Mouse (Mus musculus) midbrain, embryonic 16.5 days (tissue): ENCODE results near the gene Prcd. TPM values are rescaled to one million over a fixed set of nuclear protein-coding genes. Genes with fewer than 3 reads are reported as not detected.
A peak's percentile ranks its signal among the peaks of the same experiment; 100 is the strongest.
"Not testable (repeated sequence)": the region's sequence is repeated elsewhere in the genome, so short reads cannot be mapped to it uniquely, and the experiment has no call there.

ENCODE experiments used
- ATAC-seq: fragments of 200-750 bp; cut with Nextera tagmentation; 2 replicates; pipeline ENCODE4 v1.8.0; 2017; ENCODE audit warnings: moderate TSS enrichment
- H3K27ac ChIP-seq: fragments of 300-500 bp; sonication (generic); 2 replicates; pipeline ENCODE4 v1.5.1; 2014; ENCODE audit warnings: mild to moderate bottlenecking, low read length, mixed read lengths
- H3K27me3 ChIP-seq: fragments of 300-500 bp; sonication (generic); 2 replicates; pipeline ENCODE4 v1.6.1; 2014; ENCODE audit warnings: low read depth, low read length, mixed read lengths; ENCODE audit not compliant: control insufficient read depth, insufficient read depth
- H3K36me3 ChIP-seq: fragments of 300-500 bp; sonication (generic); 2 replicates; pipeline ENCODE4 v1.6.1; 2014; ENCODE audit warnings: mild to moderate bottlenecking, low read length, moderate library complexity, mixed read lengths; ENCODE audit not compliant: control insufficient read depth, insufficient read depth
- H3K4me1 ChIP-seq: fragments of 300-500 bp; sonication (generic); 2 replicates; pipeline ENCODE4 v1.6.1; 2014; ENCODE audit warnings: mild to moderate bottlenecking, low read length, mixed read lengths; ENCODE audit not compliant: control insufficient read depth, insufficient read depth
- H3K4me2 ChIP-seq: fragments of 300-500 bp; sonication (generic); 2 replicates; pipeline ENCODE4 v1.6.1; 2014; ENCODE audit warnings: mild to moderate bottlenecking, low read length, mixed read lengths
- H3K4me3 ChIP-seq: fragments of 300-500 bp; sonication (generic); 2 replicates; pipeline ENCODE4 v1.5.1; 2014; ENCODE audit warnings: low read depth, mild to moderate bottlenecking, low read length, moderate library complexity, mixed read lengths
- H3K9ac ChIP-seq: fragments of 300-500 bp; sonication (generic); 2 replicates; pipeline ENCODE4 v1.6.1; 2014; ENCODE audit warnings: low read depth, low read length, mixed read lengths
- H3K9me3 ChIP-seq: fragments of 300-500 bp; sonication (generic); replicated peaks from 2 replicates; pipeline ENCODE4 v1.6.1; 2014; ENCODE audit warnings: mild to moderate bottlenecking, low read length, mixed read lengths; ENCODE audit not compliant: control insufficient read depth, poor library complexity, severe bottlenecking
- WGBS: fragments of 180-500 bp; shearing (Covaris S2); extraction: QIAGEN DNeasy Blood & Tissue Kit; methylation state at CpG from one replicate; pipeline ENCODE4 v1.1.7; 2014; 5-methylcytosine and 5-hydroxymethylcytosine counted together
- polyA plus RNA-seq: library from polyadenylated mRNA; unstranded; fragments of >200 nt; fragmentation: Nextera tagmentation; extraction: Ambion mirVana; gene quantifications from 2 replicates; pipeline ENCODE4 v1.2.1, GENCODE M21; 2015

Gene Prcd
- polyA plus RNA-seq, 1 experiment from 2014 or later, result 4.4 TPM

- Histone ChIP-seq H3K27ac (peak overlapping the region; percentile 77), H3K4me2 (peak overlapping the region; percentile 31), H3K4me3 (no peak overlapping the region), H3K9ac (peak overlapping the region; percentile 53), H3K27me3 (no peaks in the 10 kb centered on the region), H3K36me3 (no peaks in the 10 kb centered on the region), H3K9me3 (no peaks in the 10 kb centered on the region), H3K4me1 (peaks cover 44% of the 10 kb centered on the region)
- 12% methylated on average over 13 of the region's 13 CpGs for WGBS
- ATAC-seq, result peak; percentile 59
These were observed 8.1 kb downstream of the Prcd start for GRCm38 (mm10) chr11:116661291-116661947.

GRCm38 (mm10) chr11:116661948-116662377 lies 8.6 kb downstream of the Prcd start:
- Histone ChIP-seq H3K27me3 (no peaks in the 10 kb centered on the region), H3K9me3 (no peaks in the 10 kb centered on the region), H3K9ac (peak overlapping the region; percentile 39; the same call in 1 of the 2 replicates), H3K4me1 (peaks cover 44% of the 10 kb centered on the region), H3K27ac (peak overlapping the region; percentile 77), H3K36me3 (no peaks in the 10 kb centered on the region), H3K4me3 (no peak overlapping the region), H3K4me2 (no peak overlapping the region; the same call in 1 of the 2 replicates)
- 56% methylated on average over 7 of the region's 8 CpGs for WGBS
- ATAC-seq, result no peak

- no peak overlapping the region for H3K4me2 ChIP-seq
- no peak overlapping the region for H3K9ac ChIP-seq
- H3K27me3 ChIP-seq, result no peaks in the 10 kb centered on the region
- H3K4me3 ChIP-seq, result no peak overlapping the region
- ATAC-seq, result no peak
- no peaks in the 10 kb centered on the region for H3K9me3 ChIP-seq
- H3K4me1 ChIP-seq, result peaks cover 48% of the 10 kb centered on the region
- no peak overlapping the region for H3K27ac ChIP-seq
- 85% methylated on average over 10 of the region's 10 CpGs for WGBS
- no peaks in the 10 kb centered on the region for H3K36me3 ChIP-seq
These were observed 12.0 kb downstream of the Prcd start for GRCm38 (mm10) chr11:116665289-116665688.

DNA sequence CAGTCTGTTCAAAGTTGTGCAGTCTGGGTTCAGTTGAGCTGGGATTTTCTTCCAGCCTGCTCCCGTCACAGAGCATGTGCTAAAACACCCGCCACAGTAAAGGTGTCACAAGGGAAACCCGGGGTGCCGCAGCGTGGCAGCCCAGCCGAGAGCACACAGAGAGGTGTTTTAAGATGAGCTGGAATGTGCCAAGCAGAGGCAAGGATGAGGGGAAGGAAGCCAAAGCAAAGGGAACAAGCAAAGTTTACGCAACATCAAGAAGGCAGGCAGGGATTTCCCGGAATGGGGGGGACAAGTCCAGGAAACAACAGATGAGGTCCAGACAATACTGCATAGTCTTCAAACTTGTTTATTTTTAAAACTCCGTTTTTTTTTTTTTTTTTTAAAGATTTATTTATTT lies 13.2 kb downstream of the Prcd start:
- no peak for ATAC-seq
- H3K4me3 ChIP-seq, result no peak overlapping the region
- H3K4me1 ChIP-seq, result peaks cover 44% of the 10 kb centered on the region
- 84% methylated on average over 9 of the region's 9 CpGs for WGBS
- no peak overlapping the region for H3K9ac ChIP-seq
- H3K36me3 ChIP-seq, result no peaks in the 10 kb centered on the region
- H3K27ac ChIP-seq, result no peak overlapping the region
- H3K9me3 ChIP-seq, result no peaks in the 10 kb centered on the region
- H3K27me3 ChIP-seq, result no peaks in the 10 kb centered on the region
- no peak overlapping the region for H3K4me2 ChIP-seq

DNA sequence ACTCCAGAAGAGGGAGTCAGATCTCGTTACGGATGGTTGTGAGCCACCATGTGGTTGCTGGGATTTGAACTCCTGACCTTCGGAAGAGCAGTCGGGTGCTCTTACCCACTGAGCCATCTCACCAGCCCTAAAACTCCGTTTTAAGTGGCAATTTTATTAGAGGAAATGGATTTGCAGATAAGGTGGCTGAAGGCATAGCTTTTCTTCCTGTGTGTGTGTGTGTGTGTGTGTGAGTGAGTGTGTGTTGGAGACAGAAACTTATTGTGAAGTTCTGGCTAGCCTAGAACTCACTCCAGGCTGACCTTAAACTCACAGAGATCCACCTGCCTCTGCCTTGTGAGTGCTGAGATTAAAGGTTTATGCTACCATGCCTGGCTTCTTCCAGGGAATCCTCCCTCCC lies 13.7 kb downstream of the Prcd start:
- 90% methylated on average over 3 of the region's 5 CpGs for WGBS
- H3K4me1 ChIP-seq, result peaks cover 39% of the 10 kb centered on the region

GRCm38 (mm10) chr11:116667930-116668329 lies 14.6 kb downstream of the Prcd start:
- no peak overlapping the region for H3K27ac ChIP-seq

More for the DNA sequence above, 13.7 kb downstream of the Prcd start:
- not testable (repeated sequence) for H3K4me3 ChIP-seq, ATAC-seq, H3K9me3 ChIP-seq, H3K4me2 ChIP-seq, H3K27me3 ChIP-seq, H3K27ac ChIP-seq, H3K9ac ChIP-seq, H3K36me3 ChIP-seq

GRCm38 (mm10) chr11:116668381-116668825 lies 15.1 kb downstream of the Prcd start:
- Histone ChIP-seq H3K9me3 (no peaks in the 10 kb centered on the region), H3K9ac (no peak overlapping the region), H3K27me3 (no peaks in the 10 kb centered on the region), H3K36me3 (no peaks in the 10 kb centered on the region), H3K4me2 (no peak overlapping the region), H3K27ac (0 out of 2 replicates have a peak overlapping the region, but pooled peaks have one; percentile 40), H3K4me3 (no peak overlapping the region), H3K4me1 (peaks cover 37% of the 10 kb centered on the region)
- ATAC-seq, result no peak
- 78% methylated on average over 10 of the region's 10 CpGs for WGBS

More at GRCm38 (mm10) chr11:116667930-116668329, 14.6 kb downstream of the Prcd start:
- ATAC-seq, result no peak
- Histone ChIP-seq H3K9me3 (no peaks in the 10 kb centered on the region), H3K4me1 (peaks cover 37% of the 10 kb centered on the region), H3K27me3 (no peaks in the 10 kb centered on the region), H3K36me3 (no peaks in the 10 kb centered on the region), H3K4me3 (no peak overlapping the region), H3K4me2 (no peak overlapping the region), H3K9ac (no peak overlapping the region)
- 87% methylated on average over 8 of the region's 8 CpGs for WGBS

GRCm38 (mm10) chr11:116668839-116669238 lies 15.5 kb downstream of the Prcd start:
- H3K4me1 ChIP-seq, result peaks cover 36% of the 10 kb centered on the region
- H3K36me3 ChIP-seq, result peaks cover 2% of the 10 kb centered on the region; the same call in 1 of the 2 replicates
- 0 out of 2 replicates have a peak overlapping the region, but pooled peaks have one; percentile 40 for H3K27ac ChIP-seq
- H3K27me3 ChIP-seq, result no peaks in the 10 kb centered on the region
- no peaks in the 10 kb centered on the region for H3K9me3 ChIP-seq
- no peak overlapping the region for H3K9ac ChIP-seq
- no peak for ATAC-seq
- H3K4me3 ChIP-seq, result no peak overlapping the region
- WGBS, result 32% methylated on average over 7 of the region's 7 CpGs
- no peak overlapping the region for H3K4me2 ChIP-seq

DNA sequence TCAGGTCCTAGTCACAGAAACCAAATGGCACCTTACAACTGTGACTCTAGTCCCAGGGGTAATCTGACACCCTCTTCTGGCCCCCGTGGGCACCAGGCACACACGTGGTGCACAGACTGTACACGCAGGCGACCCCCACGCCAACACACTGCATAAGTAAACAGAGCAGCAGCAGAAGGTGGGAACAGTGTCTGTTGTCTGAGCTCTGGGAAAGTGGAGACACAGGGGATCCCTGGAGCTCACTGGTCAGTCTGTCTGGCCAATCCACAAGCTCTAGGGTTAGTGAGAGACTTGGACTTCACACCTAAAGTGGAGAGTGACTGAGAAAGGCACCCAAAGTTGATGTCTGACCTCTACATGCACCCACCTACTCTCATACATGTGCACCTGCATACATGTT lies 16.0 kb downstream of the Prcd start:
- H3K36me3 ChIP-seq, result peaks cover 7% of the 10 kb centered on the region
- H3K27ac ChIP-seq, result 0 out of 2 replicates have a peak overlapping the region, but pooled peaks have one; percentile 10
- no peaks in the 10 kb centered on the region for H3K9me3 ChIP-seq
- peaks cover 35% of the 10 kb centered on the region for H3K4me1 ChIP-seq
- peak overlapping the region; percentile 16; the same call in 1 of the 2 replicates for H3K4me2 ChIP-seq
- H3K4me3 ChIP-seq, result no peak overlapping the region
- WGBS, result 50% methylated on average over 5 of the region's 5 CpGs
- H3K9ac ChIP-seq, result no peak overlapping the region
- no peak for ATAC-seq
- no peaks in the 10 kb centered on the region for H3K27me3 ChIP-seq
